Mouse (Mus musculus) forebrain, embryonic 11.5 days (tissue): ENCODE data around the gene Col23a1. TPM values are rescaled to one million over a fixed set of nuclear protein-coding genes. Genes with fewer than 3 reads are reported as not detected.

Experiments
- ATAC-seq: fragments of 200-750 bp; cut with Nextera tagmentation; replicated peaks from 2 replicates; pipeline ENCODE4 v1.8.0; 2017; ENCODE audit warnings: moderate TSS enrichment; ENCODE audit not compliant: low FRiP score
- DNase-seq: peaks from one replicate; pipeline ENCODE4 v3.0.0-alpha.2; 2017; ENCODE audit warnings: low spot score
- H3K27ac ChIP-seq: fragments of 300-500 bp; sonication (generic); 2 replicates; pipeline ENCODE4 v1.5.1; 2014; ENCODE audit warnings: low read depth, low read length
- H3K27me3 ChIP-seq: fragments of 300-500 bp; sonication (generic); 2 replicates; pipeline ENCODE4 v1.6.1; 2014; ENCODE audit warnings: mild to moderate bottlenecking, low read length, mixed read lengths; ENCODE audit not compliant: control insufficient read depth, insufficient read depth
- H3K36me3 ChIP-seq: fragments of 300-500 bp; sonication (generic); 2 replicates; pipeline ENCODE4 v1.6.1; 2014; ENCODE audit warnings: mild to moderate bottlenecking, low read length, moderate library complexity, mixed read lengths; ENCODE audit not compliant: control insufficient read depth, insufficient read depth
- H3K4me1 ChIP-seq: fragments of 300-500 bp; sonication (generic); replicated peaks from 2 replicates; pipeline ENCODE4 v1.6.1; 2014; ENCODE audit warnings: low read length, mixed read lengths; ENCODE audit not compliant: control insufficient read depth, insufficient read depth
- H3K4me2 ChIP-seq: fragments of 300-500 bp; sonication (generic); 2 replicates; pipeline ENCODE4 v1.6.1; 2014; ENCODE audit warnings: low read depth, mild to moderate bottlenecking, low read length, moderate library complexity, mixed read lengths; ENCODE audit not compliant: severe bottlenecking
- H3K4me3 ChIP-seq: fragments of 300-500 bp; sonication (generic); 2 replicates; pipeline ENCODE4 v1.5.1; 2014; ENCODE audit warnings: low read depth, low read length
- H3K9ac ChIP-seq: fragments of 300-500 bp; sonication (generic); 2 replicates; pipeline ENCODE4 v1.6.1; 2014; ENCODE audit warnings: low read length
- H3K9me3 ChIP-seq: fragments of 300-500 bp; sonication (generic); 2 replicates; pipeline ENCODE4 v1.6.1; 2016; ENCODE audit warnings: low read length, mixed read lengths; ENCODE audit not compliant: control insufficient read depth
- WGBS: fragments of 180-500 bp; shearing (Covaris S2); extraction: QIAGEN DNeasy Blood & Tissue Kit; methylation state at CpG from one replicate; pipeline ENCODE4 v1.1.7; 2014; 5-methylcytosine and 5-hydroxymethylcytosine counted together
- polyA plus RNA-seq: library from polyadenylated mRNA; unstranded; fragments of >200 nt; fragmentation: Nextera tagmentation; extraction: Ambion mirVana; gene quantifications from 2 replicates; pipeline ENCODE4 v1.2.1, GENCODE M21; 2014

The Col23a1 gene
- polyA plus RNA-seq, 1 experiment from 2014 or later, result 7.5 TPM

- Histone ChIP-seq H3K9me3 (no peaks in the 10 kb centered on the region), H3K27me3 (no peaks in the 10 kb centered on the region), H3K27ac (no peak overlapping the region), H3K4me3 (no peak overlapping the region), H3K9ac (no peak overlapping the region), H3K4me1 (no peaks in the 10 kb centered on the region), H3K4me2 (no peak overlapping the region), H3K36me3 (peaks cover 7% of the 10 kb centered on the region; the same call in 1 of the 2 replicates)
- no peak for DNase-seq
- WGBS, result 83% methylated on average over 1 of the region's 1 CpGs
- ATAC-seq, result no peak
Observed at GRCm38 (mm10) chr11:51274418-51274817, 15.3 kb upstream of the Col23a1 start.

GRCm38 (mm10) chr11:51290066-51290955 lies 591 bp downstream of the Col23a1 start:
- peaks cover 3% of the 10 kb centered on the region; the same call in 1 of the 2 replicates for H3K27me3 ChIP-seq
- peak overlapping the region; percentile 84 for H3K4me2 ChIP-seq
- no peaks in the 10 kb centered on the region for H3K36me3 ChIP-seq
- DNase-seq, result peak; percentile 84
- H3K27ac ChIP-seq, result no peak overlapping the region
- 2% methylated on average over 71 of the region's 74 CpGs for WGBS
- 0 out of 2 replicates have a peak, but pooled peaks cover 2% of the 10 kb centered on the region for H3K4me1 ChIP-seq
- no peaks in the 10 kb centered on the region for H3K9me3 ChIP-seq
- ATAC-seq, result peak; percentile 79
- peak overlapping the region; percentile 57 for H3K9ac ChIP-seq
- peak overlapping the region; percentile 59 for H3K4me3 ChIP-seq

GRCm38 (mm10) chr11:51293956-51294530 lies 4.3 kb downstream of the Col23a1 start:
- DNase-seq (no peak), ATAC-seq (no peak)
- Histone ChIP-seq H3K4me1 (0 out of 2 replicates have a peak, but pooled peaks cover 2% of the 10 kb centered on the region), H3K9me3 (no peaks in the 10 kb centered on the region), H3K9ac (no peak overlapping the region), H3K4me3 (no peak overlapping the region), H3K27me3 (peaks cover 3% of the 10 kb centered on the region; the same call in 1 of the 2 replicates), H3K27ac (no peak overlapping the region), H3K36me3 (no peaks in the 10 kb centered on the region), H3K4me2 (no peak overlapping the region)
- 73% methylated on average over 2 of the region's 2 CpGs for WGBS

GRCm38 (mm10) chr11:51295742-51296141 lies 6.0 kb downstream of the Col23a1 start:
- Histone ChIP-seq H3K36me3 (no peaks in the 10 kb centered on the region), H3K9me3 (no peaks in the 10 kb centered on the region), H3K27me3 (peaks cover 3% of the 10 kb centered on the region; the same call in 1 of the 2 replicates), H3K9ac (no peak overlapping the region), H3K4me2 (no peak overlapping the region), H3K4me1 (0 out of 2 replicates have a peak, but pooled peaks cover 2% of the 10 kb centered on the region), H3K27ac (no peak overlapping the region), H3K4me3 (no peak overlapping the region)
- no peak for DNase-seq
- no peak for ATAC-seq
- 86% methylated on average over 3 of the region's 3 CpGs for WGBS

GRCm38 (mm10) chr11:51298691-51299090 lies 9.0 kb downstream of the Col23a1 start:
- WGBS, result 83% methylated on average over 4 of the region's 4 CpGs
- Histone ChIP-seq H3K9ac (no peak overlapping the region), H3K4me2 (no peak overlapping the region), H3K9me3 (no peaks in the 10 kb centered on the region), H3K27me3 (no peaks in the 10 kb centered on the region), H3K36me3 (no peaks in the 10 kb centered on the region), H3K4me1 (0 out of 2 replicates have a peak, but pooled peaks cover 2% of the 10 kb centered on the region), H3K27ac (no peak overlapping the region), H3K4me3 (no peak overlapping the region)
- DNase-seq (no peak), ATAC-seq (no peak)

- ATAC-seq, result no peak
- 92% methylated on average over 5 of the region's 5 CpGs for WGBS
Observed at GRCm38 (mm10) chr11:51302396-51302795, 12.7 kb downstream of the Col23a1 start.

GRCm38 (mm10) chr11:51303981-51304553 lies 14.3 kb downstream of the Col23a1 start:
- Histone ChIP-seq H3K9me3 (no peaks in the 10 kb centered on the region), H3K4me1 (no peaks in the 10 kb centered on the region), H3K27ac (no peak overlapping the region), H3K4me2 (no peak overlapping the region), H3K4me3 (no peak overlapping the region), H3K27me3 (no peaks in the 10 kb centered on the region), H3K9ac (no peak overlapping the region), H3K36me3 (no peaks in the 10 kb centered on the region)
- no peak for ATAC-seq
- 76% methylated on average over 12 of the region's 12 CpGs for WGBS
- no peak for DNase-seq

More at GRCm38 (mm10) chr11:51302396-51302795, 12.7 kb downstream of the Col23a1 start:
- H3K9ac ChIP-seq, result no peak overlapping the region
- H3K4me1 ChIP-seq, result no peaks in the 10 kb centered on the region
- H3K4me2 ChIP-seq, result no peak overlapping the region
- H3K27me3 ChIP-seq, result no peaks in the 10 kb centered on the region
- H3K4me3 ChIP-seq, result no peak overlapping the region
- no peaks in the 10 kb centered on the region for H3K36me3 ChIP-seq
- no peak overlapping the region for H3K27ac ChIP-seq
- DNase-seq, result no peak
- H3K9me3 ChIP-seq, result no peaks in the 10 kb centered on the region

- Histone ChIP-seq H3K27me3 (no peaks in the 10 kb centered on the region), H3K4me1 (no peaks in the 10 kb centered on the region), H3K9me3 (no peaks in the 10 kb centered on the region), H3K4me2 (no peak overlapping the region), H3K4me3 (no peak overlapping the region), H3K36me3 (no peaks in the 10 kb centered on the region), H3K27ac (no peak overlapping the region), H3K9ac (no peak overlapping the region)
- ATAC-seq, result no peak
- no peak for DNase-seq
- 75% methylated on average over 5 of the region's 5 CpGs for WGBS
Observed at GRCm38 (mm10) chr11:51308306-51308705, 18.6 kb downstream of the Col23a1 start.
